Mouse (Mus musculus): ENCODE measurements around the gene Fam178b. TPM values are rescaled to one million over a fixed set of nuclear protein-coding genes. Genes with fewer than 3 reads are reported as not detected.

Gene Fam178b
- polyA plus RNA-seq, 1 experiment: not detected

GRCm38 (mm10) chr1:36586288-36586687, 96.7 kb downstream of the Fam178b start:
- no peak for TF ChIP-seq GATA1 (IDR thresholded peaks at IDR 0.05; ENCODE audit: low read length)

GRCm38 (mm10) chr1:36583408-36584116, 99.4 kb downstream of the Fam178b start:
- TF ChIP-seq GATA1 (IDR thresholded peaks at IDR 0.05; ENCODE audit: low read length): no peak

GRCm38 (mm10) chr1:36582211-36582610, 100.8 kb downstream of the Fam178b start:
- TF ChIP-seq GATA1 (IDR thresholded peaks at IDR 0.05; ENCODE audit: low read length): no peak

- TF ChIP-seq GATA1 (IDR thresholded peaks at IDR 0.05; ENCODE audit: low read length): no peak
Observed at GRCm38 (mm10) chr1:36581260-36581659, 101.7 kb downstream of the Fam178b start.

GRCm38 (mm10) chr1:36580384-36581207, 102.4 kb downstream of the Fam178b start:
- TF ChIP-seq GATA1 (IDR thresholded peaks at IDR 0.05; ENCODE audit: low read length): no peak

GRCm38 (mm10) chr1:36579974-36580383, 103.0 kb downstream of the Fam178b start:
- no peak for TF ChIP-seq GATA1 (IDR thresholded peaks at IDR 0.05; ENCODE audit: low read length)

- no peak for TF ChIP-seq GATA1 (IDR thresholded peaks at IDR 0.05; ENCODE audit: low read length)
Observed at GRCm38 (mm10) chr1:36576991-36577675, 105.8 kb downstream of the Fam178b start.

- no peak for TF ChIP-seq GATA1 (IDR thresholded peaks at IDR 0.05; ENCODE audit: low read length)
Observed at GRCm38 (mm10) chr1:36575347-36575746, 107.6 kb downstream of the Fam178b start.

- TF ChIP-seq GATA1 (IDR thresholded peaks at IDR 0.05; ENCODE audit: low read length): no peak
Observed at GRCm38 (mm10) chr1:36574196-36574955, 108.6 kb downstream of the Fam178b start.

- no peak for TF ChIP-seq GATA1 (IDR thresholded peaks at IDR 0.05; ENCODE audit: low read length)
Observed at GRCm38 (mm10) chr1:36573524-36573923, 109.5 kb downstream of the Fam178b start.

- TF ChIP-seq GATA1 (IDR thresholded peaks at IDR 0.05; ENCODE audit: low read length): no peak
Observed at GRCm38 (mm10) chr1:36572709-36573108, 110.3 kb downstream of the Fam178b start.

- TF ChIP-seq GATA1 (IDR thresholded peaks at IDR 0.05; ENCODE audit: low read length): no peak
Observed at GRCm38 (mm10) chr1:36572140-36572700, 110.8 kb downstream of the Fam178b start.

GRCm38 (mm10) chr1:36571627-36572026, 111.4 kb downstream of the Fam178b start:
- TF ChIP-seq GATA1 (IDR thresholded peaks at IDR 0.05; ENCODE audit: low read length): no peak

GRCm38 (mm10) chr1:36570320-36570719, 112.7 kb downstream of the Fam178b start:
- no peak for TF ChIP-seq GATA1 (IDR thresholded peaks at IDR 0.05; ENCODE audit: low read length)

- TF ChIP-seq GATA1 (IDR thresholded peaks at IDR 0.05; ENCODE audit: low read length): no peak
Observed at GRCm38 (mm10) chr1:36569694-36570276, 113.2 kb downstream of the Fam178b start.

Data from G1E-ER4 (cell line).